Mouse (Mus musculus): ENCODE data around the gene Camk1d. TPM values are rescaled to one million over a fixed set of nuclear protein-coding genes. Genes with fewer than 3 reads are reported as not detected.
A peak's percentile ranks its signal among the peaks of the same experiment; 100 is the strongest.

Camk1d gene
- polyA plus RNA-seq, 1 experiment from 2014 or later = 1.5 TPM

DNA sequence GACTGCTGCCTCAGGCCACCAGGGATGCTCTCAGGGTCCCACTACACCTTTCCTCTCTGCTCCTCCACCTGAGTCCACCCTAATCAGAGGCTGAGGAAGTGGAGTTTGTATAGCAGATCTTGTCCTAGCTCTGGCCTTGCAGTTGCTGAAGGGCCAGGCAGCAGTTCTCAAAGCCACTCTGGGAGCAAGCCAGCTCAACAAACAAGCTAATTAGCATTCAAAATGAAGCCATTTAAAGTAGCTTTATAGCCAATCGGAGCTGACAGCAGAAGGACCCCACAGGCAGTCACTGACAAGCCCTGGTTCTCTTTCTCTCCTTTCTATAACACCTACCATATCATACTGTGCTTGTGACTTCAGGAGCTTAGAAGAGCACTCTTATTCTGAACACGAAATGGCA lies 21.6 kb upstream of the Camk1d start:
- 20% methylated on average over 2 of the region's 2 CpGs for WGBS
- Histone ChIP-seq H3K4me3 (ENCODE audit: low read length) (no peak overlapping the region), H3K9ac (replicated peaks; ENCODE audit: low read length) (no peak overlapping the region), H3K36me3 (ENCODE audit: insufficient read depth, low read length) (no peaks in the 10 kb centered on the region), H3K4me2 (replicated peaks; ENCODE audit: low read depth, low read length) (no peak overlapping the region), H3K27me3 (ENCODE audit: insufficient read depth, low read length) (no peaks in the 10 kb centered on the region), H3K4me1 (ENCODE audit: insufficient read depth, low read length) (no peaks in the 10 kb centered on the region), H3K27ac (ENCODE audit: low read length) (no peak overlapping the region), H3K9me3 (ENCODE audit: low read length) (no peaks in the 10 kb centered on the region)
- no peak for ATAC-seq (ENCODE audit: low FRiP score, low TSS enrichment)

DNA sequence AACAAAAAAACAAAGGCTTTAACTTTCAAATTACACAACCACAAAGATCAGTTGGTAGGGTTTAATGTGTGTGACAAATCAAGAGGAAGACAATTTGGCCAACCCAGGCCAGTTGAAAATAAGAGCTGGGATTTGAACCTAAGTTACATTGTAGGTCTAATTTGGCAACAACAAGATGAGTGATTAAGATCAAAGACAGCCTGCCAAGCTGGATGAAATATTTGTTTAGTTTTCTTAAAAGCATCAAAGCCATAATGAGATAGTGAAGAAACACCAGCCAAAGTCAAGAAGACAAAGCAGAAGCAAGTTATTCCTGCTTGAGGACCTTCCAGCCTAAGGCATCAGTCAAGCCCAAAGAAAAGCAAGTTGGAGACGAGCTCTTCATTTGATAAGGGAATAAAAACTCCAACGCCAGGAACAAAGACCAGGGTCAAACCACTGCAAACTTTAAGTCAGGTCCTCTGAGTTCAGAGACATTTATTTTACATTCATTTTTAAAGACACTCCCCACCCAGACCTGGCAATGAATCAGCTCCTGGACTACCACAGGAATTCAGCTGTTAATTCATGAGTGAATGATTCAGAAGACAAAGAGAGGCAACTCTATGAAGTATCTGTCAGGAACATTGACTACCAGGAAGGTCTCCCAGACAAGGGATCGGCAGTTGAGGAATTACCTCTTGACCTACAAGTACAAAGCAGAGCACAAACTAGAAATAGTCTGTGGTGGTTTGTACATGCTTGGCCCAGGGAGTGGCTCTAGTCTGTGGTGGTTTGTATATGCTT lies 19.2 kb upstream of the Camk1d start:
- Histone ChIP-seq H3K4me1 (ENCODE audit: insufficient read depth, low read length) (no peaks in the 10 kb centered on the region), H3K27me3 (ENCODE audit: insufficient read depth, low read length) (no peaks in the 10 kb centered on the region), H3K4me2 (replicated peaks; ENCODE audit: low read depth, low read length) (no peak overlapping the region), H3K36me3 (ENCODE audit: insufficient read depth, low read length) (no peaks in the 10 kb centered on the region), H3K9me3 (ENCODE audit: low read length) (no peaks in the 10 kb centered on the region), H3K9ac (replicated peaks; ENCODE audit: low read length) (no peak overlapping the region), H3K27ac (ENCODE audit: low read length) (no peak overlapping the region), H3K4me3 (ENCODE audit: low read length) (no peak overlapping the region)
- no peak for ATAC-seq (ENCODE audit: low FRiP score, low TSS enrichment)
- WGBS = 64% methylated on average over 3 of the region's 3 CpGs

GRCm38 (mm10) chr2:5732047-5732446 lies 17.7 kb upstream of the Camk1d start:
- Histone ChIP-seq H3K4me3 (ENCODE audit: low read length) (no peak overlapping the region), H3K9ac (replicated peaks; ENCODE audit: low read length) (no peak overlapping the region), H3K36me3 (ENCODE audit: insufficient read depth, low read length) (no peaks in the 10 kb centered on the region), H3K27ac (ENCODE audit: low read length) (no peak overlapping the region), H3K27me3 (ENCODE audit: insufficient read depth, low read length) (no peaks in the 10 kb centered on the region), H3K4me1 (ENCODE audit: insufficient read depth, low read length) (no peaks in the 10 kb centered on the region), H3K4me2 (replicated peaks; ENCODE audit: low read depth, low read length) (no peak overlapping the region), H3K9me3 (ENCODE audit: low read length) (no peaks in the 10 kb centered on the region)
- no peak for ATAC-seq (ENCODE audit: low FRiP score, low TSS enrichment)
- WGBS = 87% methylated on average over 5 of the region's 5 CpGs

DNA sequence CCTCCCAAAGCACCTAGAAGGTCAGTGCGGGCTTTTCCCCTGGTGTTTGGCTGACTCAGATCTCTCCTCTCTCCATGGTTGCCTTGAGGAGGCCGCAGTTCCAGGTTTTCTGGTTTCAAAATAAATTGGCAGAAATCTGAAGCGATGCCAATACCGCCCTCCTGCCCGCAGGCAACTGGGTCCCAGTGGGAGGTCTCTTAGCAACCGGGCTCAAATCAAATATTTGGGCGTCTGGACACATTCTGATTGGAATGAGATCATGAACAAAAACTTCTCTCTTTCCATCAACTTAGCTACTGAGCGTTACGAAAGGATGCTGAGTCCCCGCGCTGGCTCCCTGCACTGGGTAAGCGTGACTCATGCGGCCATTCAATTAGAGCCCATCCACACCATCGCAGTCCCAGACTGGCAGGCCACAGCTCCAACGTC lies 16.1 kb upstream of the Camk1d start:
- no peaks in the 10 kb centered on the region for H3K36me3 ChIP-seq (ENCODE audit: insufficient read depth, low read length)
- H3K9me3 ChIP-seq (ENCODE audit: low read length) = no peaks in the 10 kb centered on the region
- H3K4me1 ChIP-seq (ENCODE audit: insufficient read depth, low read length) = no peaks in the 10 kb centered on the region
- ATAC-seq (ENCODE audit: low FRiP score, low TSS enrichment) = no peak
- WGBS = 78% methylated on average over 15 of the region's 15 CpGs
- no peak overlapping the region for H3K27ac ChIP-seq (ENCODE audit: low read length)
- H3K9ac ChIP-seq (replicated peaks; ENCODE audit: low read length) = no peak overlapping the region
- no peaks in the 10 kb centered on the region for H3K27me3 ChIP-seq (ENCODE audit: insufficient read depth, low read length)
- H3K4me3 ChIP-seq (ENCODE audit: low read length) = no peak overlapping the region
- no peak overlapping the region for H3K4me2 ChIP-seq (replicated peaks; ENCODE audit: low read depth, low read length)

GRCm38 (mm10) chr2:5729931-5730330 lies 15.6 kb upstream of the Camk1d start:
- H3K27me3 ChIP-seq (ENCODE audit: insufficient read depth, low read length) = no peaks in the 10 kb centered on the region
- no peak for ATAC-seq (ENCODE audit: low FRiP score, low TSS enrichment)
- 73% methylated on average over 7 of the region's 7 CpGs for WGBS
- H3K9me3 ChIP-seq (ENCODE audit: low read length) = no peaks in the 10 kb centered on the region
- H3K36me3 ChIP-seq (ENCODE audit: insufficient read depth, low read length) = no peaks in the 10 kb centered on the region
- H3K4me3 ChIP-seq (ENCODE audit: low read length) = no peak overlapping the region
- no peak overlapping the region for H3K27ac ChIP-seq (ENCODE audit: low read length)
- H3K9ac ChIP-seq (replicated peaks; ENCODE audit: low read length) = no peak overlapping the region
- no peaks in the 10 kb centered on the region for H3K4me1 ChIP-seq (ENCODE audit: insufficient read depth, low read length)
- no peak overlapping the region for H3K4me2 ChIP-seq (replicated peaks; ENCODE audit: low read depth, low read length)

- Histone ChIP-seq H3K4me2 (replicated peaks; ENCODE audit: low read depth, low read length) (no peak overlapping the region), H3K36me3 (ENCODE audit: insufficient read depth, low read length) (no peaks in the 10 kb centered on the region), H3K27me3 (ENCODE audit: insufficient read depth, low read length) (no peaks in the 10 kb centered on the region), H3K9me3 (ENCODE audit: low read length) (no peaks in the 10 kb centered on the region), H3K27ac (ENCODE audit: low read length) (no peak overlapping the region), H3K4me3 (ENCODE audit: low read length) (no peak overlapping the region), H3K4me1 (ENCODE audit: insufficient read depth, low read length) (no peaks in the 10 kb centered on the region), H3K9ac (replicated peaks; ENCODE audit: low read length) (no peak overlapping the region)
- no peak for ATAC-seq (ENCODE audit: low FRiP score, low TSS enrichment)
- WGBS = 15% methylated on average over 8 of the region's 8 CpGs
Observed at GRCm38 (mm10) chr2:5725028-5725701, 10.8 kb upstream of the Camk1d start.

- WGBS = 92% methylated on average over 6 of the region's 6 CpGs
- Histone ChIP-seq H3K4me3 (ENCODE audit: low read length) (no peak overlapping the region), H3K9me3 (ENCODE audit: low read length) (peaks cover 5% of the 10 kb centered on the region; the same call in 1 of the 2 replicates), H3K4me2 (replicated peaks; ENCODE audit: low read depth, low read length) (no peak overlapping the region), H3K36me3 (ENCODE audit: insufficient read depth, low read length) (no peaks in the 10 kb centered on the region), H3K4me1 (ENCODE audit: insufficient read depth, low read length) (peaks cover 10% of the 10 kb centered on the region), H3K27ac (ENCODE audit: low read length) (no peak overlapping the region), H3K9ac (replicated peaks; ENCODE audit: low read length) (no peak overlapping the region), H3K27me3 (ENCODE audit: insufficient read depth, low read length) (peaks cover 11% of the 10 kb centered on the region)
- no peak for ATAC-seq (ENCODE audit: low FRiP score, low TSS enrichment)
Observed at GRCm38 (mm10) chr2:5717675-5718074, 3.4 kb upstream of the Camk1d start.

- Histone ChIP-seq H3K4me1 (ENCODE audit: insufficient read depth, low read length) (peaks cover 10% of the 10 kb centered on the region), H3K36me3 (ENCODE audit: insufficient read depth, low read length) (no peaks in the 10 kb centered on the region), H3K4me2 (replicated peaks; ENCODE audit: low read depth, low read length) (peak overlapping the region; percentile 100; the same call in 1 of the 2 replicates), H3K4me3 (ENCODE audit: low read length) (no peak overlapping the region), H3K27ac (ENCODE audit: low read length) (no peak overlapping the region), H3K9ac (replicated peaks; ENCODE audit: low read length) (no peak overlapping the region), H3K27me3 (ENCODE audit: insufficient read depth, low read length) (peaks cover 22% of the 10 kb centered on the region), H3K9me3 (ENCODE audit: low read length) (peaks cover 5% of the 10 kb centered on the region; the same call in 1 of the 2 replicates)
- ATAC-seq (ENCODE audit: low FRiP score, low TSS enrichment) = no peak
- WGBS = 41% methylated on average over 2 of the region's 2 CpGs
Observed at GRCm38 (mm10) chr2:5715544-5715943, 1.2 kb upstream of the Camk1d start.

- H3K9me3 ChIP-seq (ENCODE audit: low read length) = peaks cover 5% of the 10 kb centered on the region; the same call in 1 of the 2 replicates
- peaks cover 10% of the 10 kb centered on the region for H3K4me1 ChIP-seq (ENCODE audit: insufficient read depth, low read length)
- peak overlapping the region; percentile 72 for H3K4me3 ChIP-seq (ENCODE audit: low read length)
- peak overlapping the region; percentile 100 for H3K4me2 ChIP-seq (replicated peaks; ENCODE audit: low read depth, low read length)
- 1% methylated on average over 19 of the region's 19 CpGs for whole genome bisulfite sequencing
- H3K27ac ChIP-seq (ENCODE audit: low read length) = no peak overlapping the region
- H3K36me3 ChIP-seq (ENCODE audit: insufficient read depth, low read length) = no peaks in the 10 kb centered on the region
- H3K27me3 ChIP-seq (ENCODE audit: insufficient read depth, low read length) = peaks cover 22% of the 10 kb centered on the region
- peak; percentile 29; the same call in 1 of the 2 replicates for ATAC-seq (ENCODE audit: low FRiP score, low TSS enrichment)
- H3K9ac ChIP-seq (replicated peaks; ENCODE audit: low read length) = peak overlapping the region; percentile 67
Observed at GRCm38 (mm10) chr2:5715054-5715410, 717 bp upstream of the Camk1d start.
